Mouse (Mus musculus) heart, embryonic 11.5 days (tissue): Measurements from ENCODE around the gene Frmd6. TPM values are rescaled to one million over a fixed set of nuclear protein-coding genes. Genes with fewer than 3 reads are reported as not detected.

ENCODE experiments used
- ATAC-seq: fragments of 200-750 bp; cut with Nextera tagmentation; replicated peaks from 2 replicates; pipeline ENCODE4 v1.8.0; 2017; ENCODE audit warnings: moderate library complexity; ENCODE audit not compliant: insufficient number of reproducible peaks, low FRiP score, low TSS enrichment
- H3K27ac ChIP-seq: fragments of 300-500 bp; sonication (generic); 2 replicates; pipeline ENCODE4 v1.5.1; 2014; ENCODE audit warnings: mild to moderate bottlenecking, low read depth, low read length
- H3K27me3 ChIP-seq: fragments of 300-500 bp; sonication (generic); 2 replicates; pipeline ENCODE4 v1.6.1; 2014; ENCODE audit warnings: mild to moderate bottlenecking, low read length, mixed read lengths; ENCODE audit not compliant: control insufficient read depth, insufficient read depth
- H3K36me3 ChIP-seq: fragments of 300-500 bp; sonication (generic); 2 replicates; pipeline ENCODE4 v1.6.1; 2014; ENCODE audit warnings: mild to moderate bottlenecking, low read length, moderate library complexity, mixed read lengths; ENCODE audit not compliant: control insufficient read depth, insufficient read depth
- H3K4me1 ChIP-seq: fragments of 300-500 bp; sonication (generic); 2 replicates; pipeline ENCODE4 v1.6.1; 2014; ENCODE audit warnings: low read length; ENCODE audit not compliant: control insufficient read depth, insufficient read depth
- H3K4me2 ChIP-seq: fragments of 300-500 bp; sonication (generic); 2 replicates; pipeline ENCODE4 v1.6.1; 2014; ENCODE audit warnings: mild to moderate bottlenecking, moderate library complexity
- H3K4me3 ChIP-seq: fragments of 300-500 bp; sonication (generic); 2 replicates; pipeline ENCODE4 v1.5.1; 2014; ENCODE audit warnings: low read depth, low read length
- H3K9ac ChIP-seq: fragments of 300-500 bp; sonication (generic); 2 replicates; pipeline ENCODE4 v1.6.1; 2014; ENCODE audit warnings: mild to moderate bottlenecking, low read depth, low read length, moderate library complexity
- H3K9me3 ChIP-seq: fragments of 300-500 bp; sonication (generic); replicated peaks from 2 replicates; pipeline ENCODE4 v1.6.1; 2016; ENCODE audit warnings: low read length; ENCODE audit not compliant: control insufficient read depth
- whole genome bisulfite sequencing: fragments of 180-500 bp; shearing (Covaris S2); extraction: QIAGEN DNeasy Blood & Tissue Kit; methylation state at CpG from one replicate; pipeline ENCODE4 v1.1.7; 2014; ENCODE audit not compliant: insufficient replicate concordance; 5-methylcytosine and 5-hydroxymethylcytosine counted together
- polyA plus RNA-seq: library from polyadenylated mRNA; unstranded; fragments of >200 nt; fragmentation: Nextera tagmentation; extraction: Ambion mirVana; gene quantifications from 2 replicates; pipeline ENCODE4 v1.2.1, GENCODE M21; 2014

The Frmd6 gene
- polyA plus RNA-seq, 1 experiment from 2014 or later, result 18.7 TPM

DNA sequence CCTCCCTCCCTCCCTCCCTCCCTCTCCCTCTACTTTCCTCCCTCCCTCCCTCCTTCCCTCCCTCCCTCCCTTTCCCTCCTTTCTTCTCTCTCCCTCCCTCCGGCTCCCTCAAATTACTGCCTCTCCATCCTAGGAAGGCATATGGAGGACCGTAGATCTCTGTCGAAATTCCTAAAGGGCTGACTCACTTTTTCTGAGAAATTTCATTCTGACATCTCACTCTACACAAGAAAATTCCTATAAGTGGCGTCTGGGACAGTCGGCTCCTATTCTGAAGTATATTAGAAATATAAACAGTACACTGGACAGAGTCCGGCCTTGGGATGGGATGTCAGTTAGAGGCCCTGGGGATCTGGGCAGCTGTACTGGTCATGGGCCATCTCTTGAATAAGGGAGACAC lies 59.7 kb downstream of the Frmd6 start:
- Histone ChIP-seq H3K4me2 (no peak overlapping the region), H3K9ac (no peak overlapping the region), H3K4me1 (no peaks in the 10 kb centered on the region), H3K36me3 (peaks cover 8% of the 10 kb centered on the region), H3K4me3 (no peak overlapping the region), H3K27me3 (no peaks in the 10 kb centered on the region), H3K27ac (no peak overlapping the region), H3K9me3 (no peaks in the 10 kb centered on the region)
- ATAC-seq, result no peak
- 70% methylated on average over 5 of the region's 6 CpGs for WGBS

DNA sequence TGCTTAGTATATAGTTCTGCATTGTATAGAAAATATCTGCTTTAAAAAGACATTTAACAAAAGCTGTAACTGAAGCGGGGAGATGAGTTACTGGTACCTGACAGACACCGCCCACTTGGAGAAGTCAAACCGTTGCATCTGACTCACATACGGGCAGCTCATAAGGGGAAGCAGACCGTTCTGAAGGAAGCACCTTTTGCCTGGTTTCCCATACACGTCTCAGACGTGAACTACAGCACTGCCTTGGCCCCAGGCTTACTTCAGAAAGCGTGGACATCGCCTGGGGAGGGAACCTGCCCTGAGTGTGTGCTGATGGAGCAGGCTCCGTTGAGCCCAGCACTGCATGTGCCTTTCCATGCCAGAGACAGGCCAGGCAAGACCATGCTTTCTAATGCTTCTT lies 60.3 kb downstream of the Frmd6 start:
- no peaks in the 10 kb centered on the region for H3K4me1 ChIP-seq
- H3K27me3 ChIP-seq, result no peaks in the 10 kb centered on the region
- H3K4me2 ChIP-seq, result no peak overlapping the region
- H3K27ac ChIP-seq, result no peak overlapping the region
- WGBS, result 82% methylated on average over 10 of the region's 10 CpGs
- no peak overlapping the region for H3K4me3 ChIP-seq
- no peak for ATAC-seq
- no peak overlapping the region for H3K9ac ChIP-seq
- H3K9me3 ChIP-seq, result no peaks in the 10 kb centered on the region
- peaks cover 8% of the 10 kb centered on the region for H3K36me3 ChIP-seq

DNA sequence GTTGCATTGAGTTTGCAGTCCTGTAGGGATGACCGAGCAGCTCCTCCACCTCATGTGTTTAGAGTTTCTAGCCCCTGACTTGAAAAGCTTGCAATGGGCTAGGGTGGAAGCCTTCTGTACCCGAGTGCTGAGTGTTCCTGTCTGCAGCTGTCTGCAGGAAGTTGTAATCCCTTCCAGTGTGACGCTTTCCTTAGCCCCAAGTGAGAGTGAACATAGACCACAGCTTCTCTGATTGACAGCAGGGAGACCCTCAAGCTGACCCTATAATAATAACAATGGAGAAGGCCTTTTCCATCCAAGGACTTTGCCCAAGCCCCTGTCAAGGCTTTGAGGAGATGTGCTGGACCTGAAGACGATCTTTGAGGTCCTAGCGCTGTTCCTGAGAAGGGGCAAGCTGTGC lies 65.1 kb downstream of the Frmd6 start:
- H3K9me3 ChIP-seq, result no peaks in the 10 kb centered on the region
- no peak overlapping the region for H3K27ac ChIP-seq
- H3K4me2 ChIP-seq, result no peak overlapping the region
- 75% methylated on average over 5 of the region's 5 CpGs for WGBS
- H3K4me1 ChIP-seq, result no peaks in the 10 kb centered on the region
- H3K36me3 ChIP-seq, result peaks cover 17% of the 10 kb centered on the region
- ATAC-seq, result no peak
- H3K4me3 ChIP-seq, result no peak overlapping the region
- no peaks in the 10 kb centered on the region for H3K27me3 ChIP-seq
- no peak overlapping the region for H3K9ac ChIP-seq

DNA sequence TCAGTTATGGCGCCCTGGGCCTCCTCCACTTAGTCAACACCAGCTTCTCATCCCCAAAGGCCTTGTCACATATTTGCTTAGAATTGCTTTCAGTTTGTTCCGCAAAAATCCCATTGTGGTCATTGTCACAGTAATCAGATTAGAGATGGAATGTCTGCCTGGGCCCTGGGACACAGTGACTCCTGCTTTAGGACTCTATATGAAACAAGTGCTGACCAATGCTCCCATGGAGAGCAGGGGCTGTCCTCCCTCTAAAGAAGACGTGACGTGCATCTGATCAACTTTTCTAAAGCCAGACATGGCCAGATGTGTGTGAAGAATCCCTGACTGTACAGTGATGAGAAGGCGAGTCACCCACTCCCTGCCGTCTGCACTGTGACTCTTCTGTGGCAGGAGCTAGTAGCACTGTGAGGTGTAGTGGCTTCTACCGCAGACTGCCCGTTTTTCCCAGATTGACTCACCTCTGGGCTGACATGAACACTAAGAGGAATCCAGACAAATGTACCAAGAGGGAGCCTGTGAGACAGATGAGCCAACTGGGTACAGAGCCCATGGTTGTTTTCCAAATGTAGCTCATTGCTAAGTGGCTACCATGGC lies 65.7 kb downstream of the Frmd6 start:
- H3K27me3 ChIP-seq, result no peaks in the 10 kb centered on the region

DNA sequence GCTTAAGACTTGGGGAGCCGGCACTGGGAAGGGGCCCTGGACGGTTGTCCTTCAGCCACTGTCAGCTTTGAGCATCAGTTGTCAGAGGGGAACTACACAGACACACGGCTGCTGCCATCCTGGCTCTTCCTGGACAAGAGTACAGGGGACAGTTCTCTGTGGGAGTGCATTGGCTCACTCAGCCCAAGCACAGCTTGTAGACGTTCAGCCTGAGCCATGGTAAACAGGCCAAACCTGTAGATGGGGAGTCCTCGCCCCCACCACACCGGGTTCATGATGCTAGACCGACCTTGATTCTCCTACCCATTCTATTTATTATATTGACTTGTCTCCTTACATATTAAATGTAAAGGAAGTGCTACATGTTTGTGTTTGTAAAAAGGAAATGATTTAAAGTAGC lies 70.0 kb downstream of the Frmd6 start:
- H3K9ac ChIP-seq, result no peak overlapping the region
- H3K4me2 ChIP-seq, result no peak overlapping the region
- H3K27ac ChIP-seq, result no peak overlapping the region
- ATAC-seq, result no peak
- 80% methylated on average over 7 of the region's 7 CpGs for WGBS
- no peak overlapping the region for H3K4me3 ChIP-seq
- H3K36me3 ChIP-seq, result peaks cover 33% of the 10 kb centered on the region
- H3K9me3 ChIP-seq, result no peaks in the 10 kb centered on the region
- H3K27me3 ChIP-seq, result no peaks in the 10 kb centered on the region
- H3K4me1 ChIP-seq, result no peaks in the 10 kb centered on the region

More for the DNA sequence above, 65.7 kb downstream of the Frmd6 start:
- Histone ChIP-seq H3K4me2 (no peak overlapping the region), H3K9ac (no peak overlapping the region), H3K36me3 (peaks cover 19% of the 10 kb centered on the region), H3K4me3 (no peak overlapping the region), H3K4me1 (no peaks in the 10 kb centered on the region), H3K9me3 (no peaks in the 10 kb centered on the region), H3K27ac (no peak overlapping the region)
- ATAC-seq, result no peak
- 86% methylated on average over 8 of the region's 8 CpGs for WGBS

DNA sequence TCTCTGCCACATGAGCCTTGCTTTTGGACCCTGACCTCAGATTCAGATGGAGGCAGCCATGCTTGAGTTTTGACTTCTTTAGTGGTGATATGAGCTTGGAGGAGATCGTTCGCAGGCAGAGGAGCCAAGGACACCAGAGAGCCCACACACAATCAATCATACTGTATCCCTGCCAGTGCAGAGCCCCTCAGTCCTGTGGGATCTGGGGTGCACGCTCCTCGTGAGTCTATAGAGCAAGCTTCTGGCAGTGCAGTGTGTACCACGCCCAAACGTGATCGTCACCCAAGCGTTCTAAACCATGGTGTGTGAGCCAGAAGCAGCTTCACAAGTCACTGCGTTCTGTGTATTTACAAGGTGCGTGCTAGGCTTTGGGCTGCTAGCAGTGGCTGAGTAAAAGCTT lies 70.8 kb downstream of the Frmd6 start:
- WGBS, result 87% methylated on average over 10 of the region's 10 CpGs
- H3K4me3 ChIP-seq, result no peak overlapping the region
- no peak overlapping the region for H3K9ac ChIP-seq
- no peak for ATAC-seq
- peaks cover 28% of the 10 kb centered on the region for H3K36me3 ChIP-seq
- H3K4me1 ChIP-seq, result no peaks in the 10 kb centered on the region
- no peak overlapping the region for H3K4me2 ChIP-seq
- H3K9me3 ChIP-seq, result no peaks in the 10 kb centered on the region
- H3K27me3 ChIP-seq, result no peaks in the 10 kb centered on the region
- no peak overlapping the region for H3K27ac ChIP-seq

GRCm38 (mm10) chr12:70897434-70897833 lies 72.1 kb downstream of the Frmd6 start:
- Histone ChIP-seq H3K9ac (no peak overlapping the region), H3K36me3 (peaks cover 24% of the 10 kb centered on the region), H3K9me3 (no peaks in the 10 kb centered on the region), H3K27ac (no peak overlapping the region), H3K4me1 (no peaks in the 10 kb centered on the region), H3K4me3 (no peak overlapping the region), H3K4me2 (no peak overlapping the region), H3K27me3 (no peaks in the 10 kb centered on the region)
- no peak for ATAC-seq
- 75% methylated on average over 8 of the region's 8 CpGs for WGBS

GRCm38 (mm10) chr12:70898450-70898849 lies 73.1 kb downstream of the Frmd6 start:
- Histone ChIP-seq H3K27me3 (no peaks in the 10 kb centered on the region), H3K9ac (no peak overlapping the region), H3K4me1 (no peaks in the 10 kb centered on the region), H3K27ac (no peak overlapping the region), H3K9me3 (no peaks in the 10 kb centered on the region), H3K4me2 (no peak overlapping the region), H3K4me3 (no peak overlapping the region), H3K36me3 (peaks cover 18% of the 10 kb centered on the region)
- WGBS, result 84% methylated on average over 8 of the region's 8 CpGs
- ATAC-seq, result no peak

DNA sequence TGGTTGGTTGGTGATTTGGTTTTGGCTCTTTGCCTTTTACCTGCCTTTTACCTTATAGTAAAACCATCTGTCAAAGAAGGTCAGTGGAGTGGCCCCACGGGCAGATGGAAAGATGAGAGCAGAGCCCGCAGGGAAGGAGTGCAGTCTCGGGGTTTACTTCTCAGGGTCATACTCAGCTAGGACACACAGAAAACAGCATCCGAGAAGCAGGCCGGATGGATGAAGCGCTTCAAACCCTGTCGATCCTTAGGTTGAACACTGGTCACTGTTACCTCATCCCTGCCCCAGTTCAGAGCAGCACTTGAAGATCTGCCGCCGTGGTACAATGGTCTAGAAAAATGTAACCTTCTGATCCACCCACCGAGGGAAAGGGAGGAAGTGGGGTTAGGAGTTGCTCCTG lies 79.2 kb downstream of the Frmd6 start:
- no peaks in the 10 kb centered on the region for H3K27me3 ChIP-seq
- H3K9me3 ChIP-seq, result no peaks in the 10 kb centered on the region
- ATAC-seq, result no peak

More for the DNA sequence above, 79.2 kb downstream of the Frmd6 start:
- Histone ChIP-seq H3K4me2 (no peak overlapping the region), H3K4me3 (no peak overlapping the region), H3K4me1 (peaks cover 4% of the 10 kb centered on the region; the same call in 1 of the 2 replicates), H3K9ac (no peak overlapping the region), H3K27ac (no peak overlapping the region), H3K36me3 (peaks cover under 1% of the 10 kb centered on the region)
- 89% methylated on average over 10 of the region's 10 CpGs for WGBS
